Mouse (Mus musculus) olfactory bulb, adult 2 months (tissue): ENCODE measurements around the gene Tbc1d9.

ENCODE experiments used
- CTCF ChIP-seq: fragments of 200-500 bp; IDR thresholded peaks from 2 replicates; pipeline ENCODE4 v1.5.1; 2012; ENCODE audit warnings: low read depth, mild to moderate bottlenecking, low read length, moderate library complexity; ENCODE audit not compliant: insufficient read depth
- POLR2A ChIP-seq: fragments of 200-500 bp; IDR thresholded peaks from 2 replicates; pipeline ENCODE4 v1.6.1; 2012; ENCODE audit warnings: mild to moderate bottlenecking, low read depth, low read length, moderate library complexity; ENCODE audit not compliant: insufficient read depth

GRCm38 (mm10) chr8:83176785-83177184 lies 11.6 kb downstream of the Tbc1d9 start:
- TF ChIP-seq CTCF: no peak
- no peak for TF ChIP-seq POLR2A
